Mouse (Mus musculus) cerebellum, adult 11-12 months (tissue): Measurements from ENCODE around the gene Klhl24.
"Not testable (repeated sequence)": the region's sequence is repeated elsewhere in the genome, so short reads cannot be mapped to it uniquely, and the experiment has no call there.

ENCODE experiments used
- DNase-seq: peaks from one replicate; pipeline ENCODE4 v3.0.0; 2022

The Klhl24 gene

GRCm38 (mm10) chr16:20097069-20097710 is at the start of gene Klhl24:
TSS of gene Klhl24 (plus strand) at chr16:20097542.
- peak; percentile 93 for DNase-seq

GRCm38 (mm10) chr16:20052655-20053054 is 44.7 kb upstream of the Klhl24 start:
- DNase-seq, result no peak

- DNase-seq, result no peak
Observed at GRCm38 (mm10) chr16:20072770-20073169, 24.6 kb upstream of the Klhl24 start.

- DNase-seq, result no peak
Observed at GRCm38 (mm10) chr16:20076675-20077074, 20.7 kb upstream of the Klhl24 start.

- DNase-seq, result no peak
Observed at GRCm38 (mm10) chr16:20080271-20080670, 17.1 kb upstream of the Klhl24 start.

- no peak for DNase-seq
Observed at GRCm38 (mm10) chr16:20084623-20085022, 12.7 kb upstream of the Klhl24 start.

GRCm38 (mm10) chr16:20085250-20085905 is 12.0 kb upstream of the Klhl24 start:
- DNase-seq, result no peak

GRCm38 (mm10) chr16:20086976-20087375 is 10.4 kb upstream of the Klhl24 start:
- no peak for DNase-seq

GRCm38 (mm10) chr16:20089636-20090035 is 7.7 kb upstream of the Klhl24 start:
- no peak for DNase-seq

GRCm38 (mm10) chr16:20090921-20091575 is 6.3 kb upstream of the Klhl24 start:
- DNase-seq, result no peak

GRCm38 (mm10) chr16:20095966-20096365 is 1.4 kb upstream of the Klhl24 start:
- DNase-seq, result peak; percentile 23

GRCm38 (mm10) chr16:20097711-20098374 is 501 bp downstream of the Klhl24 start:
- peak; percentile 93 for DNase-seq

- DNase-seq, result no peak
Observed at GRCm38 (mm10) chr16:20098375-20098727, 1.0 kb downstream of the Klhl24 start.

- peak; percentile 49 for DNase-seq
Observed at GRCm38 (mm10) chr16:20098866-20099629, 1.7 kb downstream of the Klhl24 start.

- DNase-seq, result no peak
Observed at GRCm38 (mm10) chr16:20106996-20107395, 9.7 kb downstream of the Klhl24 start.

GRCm38 (mm10) chr16:20108961-20109360 is 11.6 kb downstream of the Klhl24 start:
- no peak for DNase-seq

GRCm38 (mm10) chr16:20112649-20113048 is 15.3 kb downstream of the Klhl24 start:
- DNase-seq, result no peak

- DNase-seq, result no peak
Observed at GRCm38 (mm10) chr16:20116069-20116468, 18.7 kb downstream of the Klhl24 start.

GRCm38 (mm10) chr16:20126319-20126883 is 29.1 kb downstream of the Klhl24 start:
- DNase-seq, result not testable (repeated sequence)

GRCm38 (mm10) chr16:20130397-20130796 is 33.1 kb downstream of the Klhl24 start:
- DNase-seq, result no peak

GRCm38 (mm10) chr16:20140772-20141531 is 43.6 kb downstream of the Klhl24 start, which contains the start of gene Yeats2:
TSS of gene Yeats2 (plus strand) at chr16:20141063.
- peak; percentile 87 for DNase-seq

GRCm38 (mm10) chr16:20144568-20144967 is 47.2 kb downstream of the Klhl24 start:
- DNase-seq, result no peak
